Mouse (Mus musculus) forelimb bud, embryonic 11.5 days (tissue): ENCODE measurements around the gene Rln3.
"Not testable (repeated sequence)": the region's sequence is repeated elsewhere in the genome, so short reads cannot be mapped to it uniquely, and the experiment has no call there.

Source experiments
- DNase-seq: peaks from one replicate; pipeline ENCODE4 v3.0.0-alpha.2; 2012; ENCODE audit warnings: low read depth, low spot score

Gene Rln3

DNA sequence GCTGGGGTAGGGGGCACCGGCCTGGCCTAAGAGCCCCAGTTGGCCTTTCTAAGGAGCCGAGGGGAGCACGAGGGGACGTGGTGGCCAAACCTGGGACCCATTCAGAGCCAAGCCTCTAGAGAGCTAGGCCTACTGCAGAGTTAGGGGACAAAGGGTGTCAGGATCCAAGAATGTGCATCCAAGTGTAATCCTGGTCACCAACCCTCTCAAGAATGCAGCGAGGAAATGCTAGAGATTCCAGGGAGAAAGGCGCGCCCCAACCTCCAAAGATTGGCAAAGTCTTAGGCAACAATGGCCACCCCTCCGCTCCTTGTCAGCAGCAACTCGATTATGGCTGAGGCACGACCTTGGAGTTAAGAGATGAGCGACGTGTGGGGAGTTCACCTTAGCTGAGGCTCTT is 23.2 kb downstream of the Rln3 start:
- DNase-seq: no peak

DNA sequence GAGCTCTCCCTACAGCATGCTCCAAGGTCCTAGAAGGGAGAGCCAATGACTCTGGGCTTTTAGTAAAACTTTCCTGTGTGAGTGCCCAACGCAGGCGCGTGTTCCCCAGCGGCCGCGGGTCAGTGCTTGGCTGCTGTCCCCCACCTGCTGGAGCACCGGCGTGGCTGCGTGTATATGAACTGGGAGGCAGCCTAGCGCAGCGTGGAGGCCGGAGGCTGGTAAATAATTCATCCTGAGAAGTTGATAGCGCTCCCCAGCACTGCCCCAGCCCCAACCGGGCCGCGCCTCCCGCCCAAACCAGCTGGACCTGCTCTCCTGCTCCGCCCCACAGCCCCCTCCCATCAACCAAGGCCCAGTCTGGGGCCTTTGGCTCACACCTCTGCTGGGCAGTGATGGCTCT is 23.7 kb downstream of the Rln3 start, which contains the start of gene Palm3:
TSS of gene Palm3 (plus strand) at position 376 of the 400 bp plus-strand sequence.
- no peak for DNase-seq

DNA sequence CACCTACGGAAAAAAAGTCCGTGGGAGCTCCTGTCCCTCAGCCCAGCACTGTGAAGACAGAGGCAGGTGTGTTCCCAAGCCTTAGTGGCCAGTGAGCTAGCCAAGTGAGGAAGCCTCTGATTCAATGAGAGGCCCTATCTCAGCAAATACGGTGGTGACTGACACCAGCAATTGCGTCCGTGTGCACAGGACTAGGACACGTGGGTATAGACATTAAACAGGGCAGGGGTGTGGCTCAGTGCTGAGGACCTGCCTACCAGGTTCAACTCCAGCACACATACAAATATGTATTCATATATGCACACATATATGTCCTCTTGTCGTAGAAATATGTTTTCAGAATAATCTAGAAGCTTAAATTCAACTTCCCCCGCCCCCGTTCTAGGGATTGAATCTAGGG is 25.1 kb downstream of the Rln3 start:
- DNase-seq: no peak

DNA sequence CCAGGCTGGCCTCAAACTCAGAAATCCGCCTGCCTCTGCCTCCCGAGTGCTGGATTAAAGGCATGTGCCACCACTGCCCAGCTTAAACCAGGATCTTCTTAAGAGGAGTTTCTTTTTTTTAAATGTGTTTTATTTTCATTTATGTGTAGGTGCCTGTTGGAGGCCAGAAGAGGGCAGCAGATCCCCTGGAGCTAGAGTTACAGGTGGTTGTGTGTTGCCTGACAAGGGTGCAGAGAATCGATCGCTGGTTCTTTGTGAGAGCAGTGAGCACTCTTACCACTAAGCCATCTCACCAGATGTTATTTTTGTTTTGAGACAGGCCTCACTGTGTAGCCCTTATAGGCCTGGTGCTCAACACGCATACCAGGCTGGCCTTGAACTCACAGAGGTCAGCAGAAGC is 29.0 kb downstream of the Rln3 start:
- DNase-seq: no peak

DNA sequence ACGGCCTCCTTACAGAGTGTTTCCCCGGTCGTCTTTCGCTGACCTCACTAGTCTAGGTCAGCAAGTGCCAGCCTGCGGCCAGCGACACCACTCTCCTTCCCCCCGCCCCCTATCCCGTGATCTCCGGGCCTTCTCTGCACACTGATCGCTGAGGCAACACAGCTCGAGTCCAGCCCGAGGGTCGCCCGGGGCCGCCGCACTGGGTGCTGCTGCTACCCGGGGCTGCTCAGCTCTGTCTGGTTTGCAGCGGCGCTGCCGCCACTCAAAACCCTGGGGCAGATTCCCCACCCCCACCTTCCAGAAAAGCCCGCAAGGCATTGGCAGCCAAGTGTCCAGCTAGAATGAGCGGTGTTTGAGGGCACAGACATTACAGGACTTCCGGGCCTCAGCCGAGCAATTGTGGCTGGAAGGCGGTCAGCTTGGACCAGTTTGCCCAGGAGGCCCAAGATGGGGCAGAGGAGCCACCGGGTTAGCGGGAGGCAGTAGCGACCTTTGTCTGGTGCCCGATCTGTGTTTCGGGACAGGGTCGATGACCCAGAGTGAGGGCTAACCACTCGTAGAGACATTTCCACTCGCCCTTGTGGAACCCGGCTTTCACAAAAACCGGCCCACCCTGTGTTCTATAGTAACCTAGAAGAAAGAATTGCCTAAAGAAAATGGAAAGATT is 32.2 kb downstream of the Rln3 start:
- DNase-seq: no peak

DNA sequence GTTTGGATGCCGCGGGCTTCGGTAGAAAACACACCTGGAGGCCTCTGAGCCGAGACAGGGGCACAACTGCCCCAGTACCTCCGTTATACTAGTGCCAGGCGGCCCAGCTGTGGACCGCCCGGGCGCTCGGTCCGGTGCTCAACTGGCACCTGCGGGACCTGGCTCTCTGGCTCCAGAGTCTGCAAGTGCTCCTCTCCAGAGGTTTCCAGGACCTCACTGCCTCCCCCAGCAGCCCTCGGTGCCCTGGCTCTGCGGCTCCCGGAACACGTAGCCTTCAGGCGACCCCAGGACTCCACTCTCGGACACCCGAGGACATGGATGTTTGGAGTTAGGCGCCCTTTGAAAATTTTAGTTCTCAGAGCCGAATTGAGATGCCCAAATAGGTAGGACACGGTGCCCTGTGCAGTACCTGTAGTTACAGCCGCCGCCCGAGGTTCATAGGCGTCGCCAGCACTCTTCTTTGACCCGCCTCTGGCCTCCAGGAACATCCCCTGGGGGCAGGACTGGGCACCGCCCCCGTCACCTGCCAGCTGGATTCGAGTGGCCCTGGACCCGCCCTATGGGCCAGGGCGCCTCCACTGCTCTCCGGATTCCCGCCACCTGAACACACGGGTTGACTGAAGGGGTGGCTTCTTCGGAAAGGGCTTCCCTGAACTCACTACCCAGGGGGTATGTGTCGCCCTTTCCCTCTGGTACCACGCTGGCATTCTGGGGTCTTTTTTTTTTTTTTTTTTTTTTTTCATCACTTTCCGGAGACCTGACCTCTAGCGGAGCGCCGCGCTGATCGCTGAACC is 32.9 kb downstream of the Rln3 start, which contains the start of gene 2210011C24Rik:
TSS of gene 2210011C24Rik (minus strand) at position 467 of the 794 bp plus-strand sequence.
- no peak for DNase-seq

DNA sequence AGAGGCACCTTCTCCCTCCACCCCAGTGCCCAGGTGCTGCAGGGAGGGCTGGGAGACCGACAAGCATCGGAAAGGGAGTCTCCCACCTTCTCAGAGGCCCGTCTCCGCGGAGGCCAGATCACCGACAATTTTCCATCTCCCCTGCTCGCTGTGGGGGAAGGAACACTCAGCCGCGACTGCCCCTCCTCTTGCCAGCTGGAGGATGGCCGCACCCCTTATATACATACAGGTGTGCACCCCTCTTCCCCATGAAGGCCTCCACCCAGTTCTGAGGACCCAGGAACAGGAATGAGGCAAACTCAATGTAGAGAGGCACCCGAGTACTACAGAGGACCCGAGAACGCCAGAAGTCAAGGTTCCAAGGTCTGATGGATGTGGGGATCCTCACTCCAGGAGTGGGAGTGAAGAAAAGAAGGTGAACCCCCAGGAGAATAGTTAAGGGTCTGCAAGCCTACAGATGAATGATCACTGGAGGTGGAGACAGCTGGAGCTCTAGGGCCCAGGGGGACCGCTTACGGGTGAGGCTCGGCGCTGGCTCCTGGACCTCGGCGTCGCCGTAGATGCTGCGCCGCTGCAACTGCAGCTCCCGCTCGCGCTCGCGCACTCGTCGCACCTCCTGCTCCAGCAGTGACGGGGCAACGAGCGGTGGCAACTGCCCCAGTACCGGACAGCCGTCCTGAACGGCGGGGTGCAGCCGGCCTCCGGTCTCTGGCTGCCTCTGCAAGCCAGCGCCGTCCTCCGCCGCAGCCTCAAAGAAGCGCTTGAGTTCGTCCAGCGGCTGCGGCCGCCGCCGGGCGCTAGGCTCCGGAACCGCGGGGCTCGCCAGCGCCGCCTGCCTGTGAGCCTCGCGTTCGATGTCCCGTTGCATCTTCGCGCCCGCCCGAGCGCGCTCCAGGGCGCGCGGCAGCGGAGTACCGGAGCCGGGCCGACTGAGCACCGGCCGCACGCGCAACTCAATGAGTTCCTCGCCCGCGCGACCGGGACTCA is 33.9 kb downstream of the Rln3 start:
- DNase-seq: no peak

DNA sequence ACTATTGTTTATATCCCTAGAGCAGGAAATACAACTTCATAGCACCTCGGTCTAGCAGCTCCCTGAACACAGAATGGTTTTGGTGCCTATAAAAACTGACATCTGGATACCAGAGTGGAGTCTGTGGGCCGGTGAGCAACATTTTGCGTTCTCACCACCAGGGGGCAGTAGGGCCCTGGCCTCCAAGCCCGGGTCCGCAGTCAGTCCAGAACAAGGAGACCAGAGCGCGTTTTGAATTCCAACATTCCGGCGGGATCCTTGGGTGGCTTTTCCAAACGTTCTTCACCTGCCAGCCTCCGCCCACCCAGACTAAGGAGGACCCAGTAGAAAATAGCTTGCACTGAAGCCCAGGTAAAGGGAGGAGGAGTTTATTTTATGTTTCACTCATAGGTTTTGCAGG is 34.9 kb downstream of the Rln3 start:
- peak; percentile 93 for DNase-seq

DNA sequence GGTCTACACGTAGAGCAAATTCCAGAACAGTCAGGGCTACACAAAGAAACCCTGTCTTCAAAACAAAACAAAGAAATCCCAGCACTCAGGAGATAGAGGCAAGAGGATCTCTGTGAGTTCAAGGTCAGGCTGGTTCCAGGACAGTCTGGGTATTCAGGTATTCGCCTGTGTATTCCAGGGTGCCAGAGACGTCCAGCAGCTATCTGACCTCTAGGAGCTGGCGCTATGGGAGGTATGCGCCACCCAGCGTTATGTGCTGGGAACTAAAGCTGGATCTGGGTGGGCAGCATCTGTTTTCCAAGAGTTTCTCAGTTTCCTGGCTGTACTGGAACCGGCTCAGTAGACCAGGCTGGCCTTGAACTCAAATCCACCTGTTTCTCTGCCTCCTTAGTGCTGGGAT is 36.4 kb downstream of the Rln3 start:
- no peak for DNase-seq

DNA sequence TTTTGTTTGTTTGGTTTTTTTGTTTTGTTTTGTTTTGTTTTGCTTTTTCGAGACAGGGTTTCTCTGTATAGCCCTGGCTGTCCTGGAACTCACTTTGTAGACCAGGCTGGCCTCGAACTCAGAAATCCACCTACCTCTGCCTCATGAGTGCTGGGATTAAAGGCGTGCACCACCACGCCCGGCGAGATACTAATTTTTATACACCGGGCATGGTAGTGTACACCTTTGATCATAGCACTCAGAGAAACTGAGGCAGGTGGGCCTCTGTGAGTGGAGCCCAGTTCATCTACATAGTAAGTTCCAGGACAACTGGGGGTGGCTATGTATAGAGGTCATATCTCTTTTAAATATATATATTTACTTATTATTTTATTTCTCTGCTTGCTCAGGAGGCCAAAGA is 39.3 kb downstream of the Rln3 start:
- not testable (repeated sequence) for DNase-seq

DNA sequence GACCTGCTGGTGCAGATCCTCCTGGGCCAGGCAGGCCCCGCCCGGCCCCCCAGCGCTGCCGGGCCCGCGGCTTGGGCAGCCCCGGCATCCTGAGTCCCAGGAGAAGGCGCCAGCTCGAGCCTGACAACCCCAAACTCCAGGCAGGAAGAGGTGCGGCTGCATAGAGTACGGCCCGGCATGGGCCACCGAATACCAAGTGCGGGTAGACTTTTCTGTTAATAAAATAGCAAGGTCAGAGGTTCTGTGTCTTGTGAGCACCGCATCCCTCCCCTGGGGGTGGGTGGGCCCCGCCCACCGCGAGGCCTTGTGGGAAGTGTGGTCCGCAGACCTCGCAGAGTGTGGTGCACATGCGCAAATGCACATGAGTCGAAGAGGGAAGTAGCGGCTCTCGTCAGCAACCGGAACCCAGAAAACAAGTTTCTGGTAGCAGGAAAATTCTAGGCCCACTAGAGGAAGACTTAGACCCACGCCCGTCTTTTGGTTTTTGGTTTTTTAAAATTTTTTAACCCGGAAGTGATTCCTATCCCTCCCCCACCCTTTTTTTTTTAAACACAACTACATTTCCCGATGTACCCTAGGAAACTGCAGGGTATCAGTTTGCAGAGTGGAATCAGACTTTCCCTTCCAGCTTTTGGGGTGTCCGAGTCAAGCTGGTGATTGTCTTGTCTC is 40.1 kb downstream of the Rln3 start:
- DNase-seq: peak; percentile 95

DNA sequence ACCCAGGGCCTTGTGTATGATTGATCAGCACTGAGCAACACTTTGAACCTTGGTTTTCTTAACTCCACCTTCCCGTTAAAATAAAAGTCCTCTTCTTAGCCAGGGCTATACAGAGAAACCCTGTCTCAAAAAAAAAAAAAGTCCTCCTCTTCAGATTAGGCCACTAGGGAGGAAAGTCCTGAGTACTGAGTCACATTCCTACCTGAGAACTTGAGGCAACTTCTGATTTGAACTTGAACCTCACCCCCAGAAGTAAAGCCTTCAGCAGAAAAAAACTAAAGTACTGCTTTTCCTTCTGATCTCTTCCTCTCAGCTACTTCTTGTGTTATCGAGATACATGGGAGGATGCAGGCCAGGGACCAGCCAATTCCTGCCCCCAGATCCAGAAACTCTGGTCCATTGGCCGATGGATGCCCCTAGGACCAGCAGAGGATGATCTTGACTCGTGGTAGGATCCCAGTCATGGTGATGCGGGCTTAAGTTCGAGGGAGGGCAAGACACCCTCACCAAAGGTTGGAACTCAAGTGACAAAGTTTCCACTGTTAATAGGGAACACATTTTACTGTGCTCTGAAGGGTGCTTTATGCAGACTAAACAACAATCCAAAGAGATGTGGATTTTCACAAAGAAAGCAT is 41.1 kb downstream of the Rln3 start:
- DNase-seq: no peak

DNA sequence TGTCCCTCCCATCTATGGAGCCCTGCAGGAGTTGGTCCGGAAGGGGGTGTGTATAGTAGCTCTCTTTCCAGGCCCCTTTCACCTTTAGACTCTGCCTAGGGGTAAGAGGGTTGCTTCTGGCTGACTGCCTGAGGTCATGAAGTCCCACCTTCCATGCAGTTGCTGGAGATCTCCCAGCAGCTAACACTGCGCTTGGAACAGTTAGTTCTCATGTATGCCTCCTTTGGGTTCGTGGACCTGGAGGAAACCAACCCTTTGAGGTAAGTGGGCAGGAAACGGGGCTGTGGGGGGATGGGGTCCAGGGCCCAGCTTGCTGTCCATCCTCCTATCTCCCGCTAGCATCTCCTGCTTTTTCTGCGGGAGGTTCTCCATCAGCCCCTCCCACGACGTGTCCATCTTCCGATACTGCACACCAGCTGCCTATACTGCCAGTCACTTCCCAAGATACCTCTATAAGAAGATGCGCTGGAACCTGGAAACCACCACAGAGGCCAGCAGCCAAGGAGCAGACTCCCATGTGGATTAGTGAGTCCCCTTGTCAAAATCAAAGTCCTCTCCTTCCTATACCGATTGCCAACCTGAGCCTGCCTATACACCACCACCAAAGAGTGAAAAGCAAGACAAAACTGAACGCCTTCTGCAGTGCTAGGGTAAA is 41.7 kb downstream of the Rln3 start:
- no peak for DNase-seq

DNA sequence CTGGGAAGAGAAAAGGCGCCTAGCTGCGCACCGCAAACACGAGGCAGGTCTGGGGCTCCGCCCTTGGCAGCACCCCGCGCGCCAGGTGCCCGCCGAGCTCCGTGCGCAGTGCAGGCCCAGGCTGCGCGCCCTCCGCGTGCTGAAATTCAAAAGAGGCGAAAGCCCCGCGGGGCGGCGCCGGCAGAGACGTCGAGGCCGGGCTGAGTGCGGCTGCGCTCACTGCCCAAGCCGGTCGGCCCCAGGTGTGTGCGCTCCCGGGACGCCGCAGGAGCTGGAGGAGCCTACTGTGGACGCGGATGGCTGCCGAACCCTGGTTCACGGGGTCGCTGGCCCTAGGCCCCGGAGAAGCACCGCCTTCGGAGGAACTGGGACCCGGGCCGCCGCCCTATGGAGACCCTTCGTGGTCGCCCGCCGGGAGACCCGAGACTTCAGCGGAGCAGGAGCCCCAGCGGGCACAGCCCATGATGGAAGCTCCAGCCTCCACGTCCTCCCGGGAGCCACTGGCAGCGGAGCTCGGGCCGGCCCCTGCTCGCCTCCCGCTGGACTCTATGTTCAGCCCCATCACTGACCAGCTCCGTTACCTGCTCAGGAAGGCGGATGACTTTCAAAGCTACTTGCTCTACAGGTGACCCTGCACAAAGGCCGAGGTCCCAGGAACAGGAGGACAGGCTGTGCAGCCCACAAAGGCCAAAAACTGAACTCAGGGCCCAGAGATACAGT is 43.4 kb downstream of the Rln3 start, which contains the start of gene 1700067K01Rik:
TSS of gene 1700067K01Rik (plus strand) at position 222 of the 720 bp plus-strand sequence.
- DNase-seq: no peak

DNA sequence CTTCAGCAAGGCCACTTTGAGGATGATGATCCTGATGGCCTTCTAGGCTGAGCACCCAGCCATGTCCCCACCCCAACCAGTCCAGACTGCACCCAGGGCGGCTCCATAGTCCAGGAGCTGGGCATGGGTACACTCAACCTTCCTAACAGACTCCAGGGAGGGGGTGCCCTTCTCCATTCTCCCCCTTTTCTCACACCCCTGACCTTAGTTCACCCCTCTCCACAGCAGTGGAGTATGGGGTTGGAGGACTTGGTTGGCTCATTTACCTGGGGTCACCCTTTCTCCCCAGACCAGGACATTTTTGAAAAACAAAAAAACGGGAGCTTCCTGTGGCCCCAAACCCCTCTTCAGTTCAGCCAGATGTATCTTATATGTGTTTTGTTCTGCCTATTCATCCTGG is 45.0 kb downstream of the Rln3 start:
- DNase-seq: no peak

DNA sequence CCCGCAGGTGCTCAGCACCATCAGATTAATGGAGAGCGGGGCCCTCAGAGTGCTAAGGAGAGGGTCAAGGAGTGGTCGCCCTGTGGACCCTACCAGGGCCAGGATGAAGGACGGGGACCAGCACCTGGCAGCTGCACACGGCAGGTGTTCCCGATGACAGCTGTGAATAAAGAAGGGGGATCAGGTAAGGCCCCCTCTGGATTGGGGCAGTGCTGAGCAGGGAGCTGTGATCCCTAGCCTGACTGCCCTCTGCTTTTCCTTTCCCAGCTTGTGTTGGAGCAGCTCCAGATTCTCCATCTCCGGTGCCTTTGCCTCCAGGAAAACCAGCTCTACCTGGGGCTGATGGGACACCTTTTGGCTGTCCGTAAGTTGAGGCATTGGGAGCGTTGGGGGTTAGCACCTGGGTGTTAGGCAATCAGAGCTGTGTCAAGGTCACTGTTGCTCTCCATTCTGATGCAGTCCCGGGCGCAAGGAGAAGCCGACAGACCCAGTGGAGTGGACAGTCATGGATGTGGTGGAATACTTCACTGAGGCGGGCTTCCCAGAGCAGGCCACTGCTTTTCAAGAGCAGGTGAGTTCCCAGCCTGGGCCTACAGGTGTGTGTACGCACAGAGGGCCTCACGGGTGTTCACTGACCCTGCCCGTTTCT is 45.6 kb downstream of the Rln3 start:
- no peak for DNase-seq

DNA sequence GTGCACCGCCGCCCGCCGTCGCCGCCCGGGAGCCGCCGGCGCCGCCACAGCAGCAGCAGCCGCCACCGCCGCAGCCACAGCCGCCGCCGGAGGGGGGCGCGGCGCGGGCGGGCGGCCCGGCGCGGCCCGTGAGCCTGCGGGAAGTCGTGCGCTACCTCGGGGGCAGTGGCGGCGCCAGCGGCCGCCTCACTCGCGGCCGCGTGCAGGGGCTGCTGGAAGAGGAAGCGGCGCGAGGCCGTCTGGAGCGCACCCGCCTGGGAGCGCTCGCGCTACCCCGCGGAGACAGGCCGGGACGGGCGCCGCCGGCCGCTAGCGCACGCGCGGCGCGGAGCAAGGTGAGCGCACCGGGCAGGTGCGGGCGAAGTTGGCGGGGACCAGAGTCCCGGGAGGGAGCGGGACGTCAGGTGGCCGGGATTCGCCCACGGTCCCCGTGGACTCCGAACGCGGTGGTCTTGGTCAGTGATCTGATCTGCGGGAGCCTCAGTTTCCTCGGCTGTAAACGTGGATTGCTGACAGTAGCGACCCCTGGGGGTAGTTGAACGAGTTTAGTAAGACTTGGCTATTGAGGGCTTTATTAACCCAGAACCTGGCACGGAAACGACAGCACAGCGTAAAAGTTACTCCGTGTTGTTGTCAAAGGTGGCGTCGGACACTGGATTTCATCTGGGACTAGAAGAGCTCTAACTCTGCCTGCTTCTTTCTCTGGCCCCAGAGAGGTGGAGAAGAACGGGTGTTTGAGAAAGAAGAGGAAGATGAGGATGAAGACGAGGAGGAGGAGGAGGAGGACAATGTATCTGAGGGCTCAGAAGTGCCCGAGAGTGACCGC is 46.4 kb downstream of the Rln3 start:
- peak; percentile 70 for DNase-seq

DNA sequence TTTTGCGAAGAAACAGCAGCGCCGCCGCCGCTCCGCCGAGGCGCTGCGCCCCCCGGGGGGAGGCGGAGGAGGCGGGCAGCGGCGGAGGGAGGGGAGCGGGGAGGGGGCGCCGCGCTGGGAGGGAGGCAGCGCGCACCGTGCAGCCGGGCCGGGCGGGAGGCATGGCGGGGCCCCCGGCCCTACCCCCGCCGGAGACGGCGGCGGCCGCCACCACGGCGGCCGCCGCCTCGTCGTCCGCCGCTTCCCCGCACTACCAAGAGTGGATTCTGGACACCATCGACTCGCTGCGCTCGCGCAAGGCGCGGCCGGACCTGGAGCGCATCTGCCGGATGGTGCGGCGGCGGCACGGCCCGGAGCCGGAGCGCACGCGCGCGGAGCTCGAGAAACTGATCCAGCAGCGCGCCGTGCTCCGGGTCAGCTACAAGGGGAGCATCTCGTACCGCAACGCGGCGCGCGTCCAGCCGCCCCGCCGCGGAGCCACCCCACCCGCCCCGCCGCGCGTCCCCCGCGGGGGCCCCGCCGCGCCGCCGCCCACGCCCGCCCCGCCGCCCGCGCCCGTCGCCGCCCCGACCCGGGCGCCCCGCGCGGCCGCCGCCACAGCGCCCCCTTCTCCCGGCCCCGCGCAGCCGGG is 47.2 kb downstream of the Rln3 start, which contains the start of gene Samd1:
TSS of gene Samd1 (plus strand) at position 162 of the 631 bp plus-strand sequence.
- DNase-seq: no peak
